Mouse (Mus musculus) monocyte, adult 2 months (primary cell): Measurements from ENCODE around the gene Dusp12.

Experiments used
- DNase-seq, 2 experiments: peaks; one replicate each; pipeline ENCODE4 v3.0.0; 2022; ENCODE audit warnings: low spot score in 2 of 2, low read depth in 1 of 2

The Dusp12 gene

DNA sequence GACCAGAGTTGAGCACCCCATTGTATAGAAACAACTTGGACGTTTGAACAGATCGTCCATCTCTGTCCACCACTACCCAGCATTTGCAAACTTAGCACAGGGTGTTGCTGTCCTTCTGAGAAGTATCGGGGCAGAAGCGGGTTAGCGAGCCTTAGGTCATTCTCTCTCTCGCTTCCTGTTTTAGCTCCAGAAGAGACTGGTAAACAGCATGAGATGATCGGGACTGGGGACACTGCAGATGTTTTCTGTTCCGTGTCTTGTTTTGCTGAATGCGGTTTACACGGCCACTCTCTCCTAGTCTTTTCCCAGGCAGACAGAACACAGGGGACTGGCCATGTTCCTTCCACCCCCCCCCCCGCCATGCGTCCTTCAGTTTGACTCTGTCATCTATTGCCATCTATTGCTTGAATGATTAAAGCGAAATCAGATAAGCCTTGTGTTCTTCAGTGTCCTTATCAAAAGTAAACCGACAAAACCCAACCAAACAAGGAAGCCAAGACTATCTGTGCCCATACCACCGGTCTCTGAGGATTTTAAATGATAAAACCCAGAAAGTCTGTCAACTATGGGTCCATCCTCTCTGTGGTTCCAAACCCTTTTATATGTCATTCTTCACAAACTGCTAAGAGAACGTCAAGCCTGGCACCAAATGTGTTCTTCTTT is 13.2 kb upstream of the Dusp12 start:
- DNase-seq: no peak

DNA sequence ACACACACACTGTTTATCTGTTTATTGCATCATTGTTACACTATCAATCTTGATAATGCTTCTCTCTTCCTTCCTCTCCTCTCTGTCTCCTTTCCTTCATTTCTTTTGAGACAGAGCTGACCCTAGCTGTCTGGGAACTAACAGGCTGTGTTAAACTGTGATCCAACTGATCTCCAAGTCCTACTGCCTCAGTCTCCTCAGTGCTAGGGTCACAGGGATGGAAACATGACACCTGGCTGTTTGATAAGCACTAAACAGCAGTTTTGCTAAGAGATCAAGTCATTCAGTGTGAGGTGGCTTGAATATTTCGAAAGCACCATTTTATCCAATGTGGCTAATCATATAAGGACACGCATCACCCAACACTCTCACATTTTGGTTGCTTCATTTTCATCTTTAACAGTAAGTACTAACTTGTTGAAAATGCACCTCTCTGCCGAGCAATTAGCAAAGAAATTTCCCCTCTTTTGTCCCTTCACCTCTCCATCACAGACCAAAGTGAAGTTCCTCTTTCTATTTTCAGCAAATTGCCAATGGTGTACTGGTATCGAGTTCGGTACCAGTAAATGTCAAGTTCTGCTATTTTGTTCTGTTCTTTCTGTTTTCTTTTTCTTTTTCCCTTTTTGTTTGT is 11.4 kb upstream of the Dusp12 start:
- no peak for DNase-seq

DNA sequence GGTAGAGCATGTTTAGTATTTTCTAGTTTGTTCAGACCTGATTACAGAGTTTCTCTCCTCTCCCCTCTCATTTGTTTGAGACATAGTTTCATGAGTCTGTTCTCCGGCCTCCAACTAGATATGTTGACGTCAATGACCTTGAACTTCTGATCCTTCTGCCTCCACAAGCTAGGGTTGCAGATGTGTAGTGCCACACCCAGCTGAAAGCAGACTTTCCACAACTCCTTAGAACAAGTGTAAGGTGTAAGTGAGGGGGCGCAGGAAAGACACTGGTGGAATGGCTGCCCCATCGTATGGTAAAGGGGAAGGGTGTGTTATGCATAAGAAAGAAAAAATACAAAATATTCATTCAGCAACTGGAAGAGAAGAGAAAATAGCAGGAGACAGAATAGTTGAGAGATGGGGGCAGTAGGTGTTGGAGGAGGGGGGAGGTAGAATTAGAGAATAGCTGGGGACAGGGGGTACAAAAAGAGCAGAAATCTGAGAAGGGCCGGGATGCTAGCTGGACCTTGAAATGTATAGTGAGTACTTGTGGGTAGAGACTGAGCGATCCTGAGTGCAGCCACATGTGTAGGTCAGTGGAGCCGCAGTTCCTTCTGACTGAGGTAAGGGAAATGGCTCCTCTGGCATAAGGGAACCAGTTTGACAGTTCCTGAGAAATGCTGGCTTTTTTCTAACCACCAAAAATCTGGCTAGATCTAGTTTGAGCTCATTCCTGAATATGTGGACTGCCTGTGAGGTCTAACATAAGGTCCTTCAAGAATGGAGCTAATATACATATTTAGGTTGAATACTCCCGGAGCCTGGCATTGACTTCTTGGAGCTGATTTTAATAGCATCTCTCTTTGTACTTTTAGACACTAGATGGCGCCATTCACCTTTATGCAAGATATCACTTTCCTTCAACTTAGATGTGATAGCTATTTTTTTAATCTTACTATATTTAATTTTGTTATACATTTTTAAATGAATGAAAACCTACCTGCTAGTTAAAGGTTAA is 9.6 kb upstream of the Dusp12 start:
- no peak for DNase-seq

DNA sequence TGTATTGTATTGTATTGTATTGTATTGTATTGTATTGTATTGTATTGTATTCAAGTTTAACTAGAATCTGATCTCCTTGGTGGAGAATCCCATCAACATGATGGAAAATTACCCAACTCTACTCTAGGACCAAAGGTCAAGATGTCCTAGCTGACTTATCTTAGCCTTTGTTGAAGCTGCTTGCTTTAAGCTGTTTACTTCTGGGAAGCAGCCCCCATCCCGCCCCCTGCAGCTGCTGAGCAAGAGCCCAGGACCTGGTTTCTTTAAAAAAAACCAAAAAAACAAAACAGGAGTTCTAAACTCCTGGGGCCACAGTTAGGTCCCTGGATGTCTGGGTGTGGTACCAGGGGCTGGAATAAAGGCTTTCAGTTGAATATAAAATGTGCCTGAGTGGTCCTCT is 6.9 kb upstream of the Dusp12 start:
- DNase-seq: no peak

DNA sequence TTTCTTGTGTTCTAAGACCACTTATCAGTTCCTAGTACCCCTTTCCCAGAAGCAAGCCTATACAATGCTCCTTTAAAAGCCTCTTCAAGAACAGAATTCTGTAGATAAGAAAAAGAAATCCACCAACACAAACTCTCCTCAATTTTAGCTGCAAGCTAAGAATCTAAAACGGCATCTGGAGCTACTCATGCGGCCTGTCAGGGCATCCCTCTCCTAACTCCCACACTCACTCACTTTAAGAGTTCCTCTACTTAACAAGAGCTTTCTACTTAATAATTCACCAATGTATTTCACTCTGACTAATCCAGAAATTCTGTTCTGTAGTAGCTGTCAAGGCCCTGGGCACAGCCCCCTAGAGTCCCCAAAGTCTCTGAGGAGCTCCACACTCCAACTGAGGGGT is 6.3 kb upstream of the Dusp12 start:
- no peak for DNase-seq

DNA sequence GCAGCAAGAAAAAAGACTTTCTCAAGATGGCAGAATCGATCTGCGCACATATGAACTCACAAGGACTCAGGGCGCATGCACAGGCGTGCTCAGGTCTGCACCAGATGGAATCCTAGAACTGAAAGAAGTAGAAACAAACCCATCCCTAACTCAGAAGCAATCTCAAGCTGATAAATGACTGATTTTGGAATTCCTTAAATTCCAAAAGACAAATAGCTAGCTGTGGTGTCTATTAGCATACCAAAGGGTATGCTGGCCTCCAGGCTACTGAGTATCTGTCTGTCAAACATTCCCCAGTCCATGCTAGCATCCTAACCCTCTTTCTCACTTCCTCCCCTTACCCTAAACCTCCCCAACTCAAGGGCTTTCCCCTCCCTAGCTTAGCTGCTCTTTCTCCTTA is 4.0 kb upstream of the Dusp12 start:
- no peak for DNase-seq

DNA sequence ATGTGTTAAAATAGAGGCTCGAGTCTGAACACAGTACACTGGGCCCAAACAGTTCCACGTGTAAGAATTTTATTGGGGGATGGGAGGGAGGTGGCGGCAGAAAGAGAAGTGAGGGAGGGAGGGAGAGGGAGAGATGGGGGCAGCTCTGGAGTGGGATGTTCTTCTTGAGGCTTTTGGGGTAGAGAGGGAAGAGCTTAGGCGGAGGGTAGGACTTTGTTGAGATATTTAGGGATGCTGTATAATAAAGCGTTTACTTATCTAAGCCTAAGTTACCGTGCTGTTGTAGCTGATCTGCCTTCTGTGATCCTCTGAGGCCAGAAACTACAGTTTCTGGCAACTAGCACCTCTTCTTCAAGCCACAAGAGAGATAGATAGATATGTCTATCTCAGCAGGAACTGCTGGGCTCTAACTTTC is 711 bp upstream of the Dusp12 start:
- no peak for DNase-seq

DNA sequence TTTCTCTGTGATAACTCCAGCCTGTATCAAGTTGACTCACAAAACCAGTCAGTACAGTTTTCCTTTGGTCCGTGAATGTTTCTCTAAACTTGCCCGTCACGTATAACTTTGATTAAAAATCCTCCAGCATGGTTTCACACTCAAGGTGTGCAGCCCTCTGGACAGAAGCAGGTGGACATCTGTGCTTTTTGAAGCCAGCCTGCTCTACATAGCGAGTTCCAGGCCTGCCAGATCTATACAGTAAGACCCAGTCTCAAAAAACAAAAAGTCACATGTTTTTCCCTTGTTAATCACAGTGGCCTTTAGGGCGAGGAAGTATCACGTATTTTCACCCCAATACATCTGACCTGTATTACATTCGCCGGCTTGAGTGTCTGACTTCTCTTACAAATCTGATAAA is 950 bp downstream of the Dusp12 start:
- DNase-seq: no peak

DNA sequence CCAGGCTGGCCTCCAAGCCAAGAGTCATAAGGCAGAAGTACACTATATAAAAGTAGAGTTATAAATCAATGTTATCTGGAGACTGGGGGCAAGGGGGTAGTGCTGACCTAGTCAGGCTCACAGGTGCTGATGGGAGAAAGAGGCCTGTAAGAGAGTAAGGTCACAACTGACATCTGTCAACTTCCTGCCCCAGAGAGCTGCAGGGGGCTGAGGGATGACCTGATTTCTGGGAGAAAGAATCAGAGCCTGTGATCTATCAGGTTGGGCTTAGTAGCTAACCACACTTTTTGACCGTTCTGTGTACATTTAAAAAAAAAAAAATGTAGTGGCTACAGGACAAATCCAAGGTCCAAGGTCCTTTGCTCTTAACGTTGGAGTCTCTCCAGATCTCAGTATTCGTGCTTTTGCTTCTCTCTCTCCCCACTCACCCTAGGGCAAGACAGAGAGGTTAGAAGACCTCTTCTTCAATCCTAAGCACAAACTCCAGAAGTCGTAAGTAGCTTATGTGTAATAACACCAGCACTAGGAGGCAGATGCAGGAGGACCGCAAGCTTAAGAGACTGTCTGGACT is 2.3 kb downstream of the Dusp12 start:
- no peak for DNase-seq

DNA sequence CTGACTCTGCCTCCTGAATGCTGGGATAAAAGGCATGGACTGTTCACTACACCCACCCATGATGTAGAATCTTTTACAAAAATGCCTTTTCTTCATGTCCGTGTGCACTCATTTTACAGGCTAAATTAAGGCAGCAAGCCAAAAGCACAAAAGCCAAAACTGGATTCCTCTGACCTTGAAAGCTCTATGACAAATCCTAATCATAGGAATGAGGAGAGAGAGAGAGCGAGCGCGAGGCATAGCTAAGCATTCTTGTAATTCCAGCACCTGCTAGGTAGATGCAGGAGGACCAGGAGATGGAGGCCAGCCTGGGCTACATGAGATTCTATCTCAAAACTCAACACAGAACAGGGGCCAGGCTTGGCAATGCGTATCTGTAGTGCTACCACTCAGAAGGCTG is 8.4 kb downstream of the Dusp12 start:
- no peak for DNase-seq

DNA sequence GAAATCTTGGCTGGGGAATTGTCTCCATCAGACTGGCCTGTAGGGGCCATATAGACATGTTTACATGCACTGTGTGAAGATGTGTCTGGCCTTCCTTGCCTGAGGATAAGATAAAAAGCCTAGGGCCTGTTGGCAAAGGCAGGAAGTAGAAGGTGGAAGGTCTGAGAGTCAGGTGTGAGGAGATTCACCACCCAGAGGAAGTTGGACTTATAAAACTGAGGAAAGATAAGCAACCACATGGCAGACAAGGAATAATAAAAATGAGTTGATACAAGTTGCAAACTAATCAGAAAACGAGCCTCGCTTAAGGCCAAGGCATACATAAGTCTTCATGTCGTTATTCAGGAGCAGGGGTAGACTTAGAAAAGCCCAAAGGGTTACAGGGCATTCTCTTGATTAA is 9.7 kb downstream of the Dusp12 start:
- DNase-seq: no peak

DNA sequence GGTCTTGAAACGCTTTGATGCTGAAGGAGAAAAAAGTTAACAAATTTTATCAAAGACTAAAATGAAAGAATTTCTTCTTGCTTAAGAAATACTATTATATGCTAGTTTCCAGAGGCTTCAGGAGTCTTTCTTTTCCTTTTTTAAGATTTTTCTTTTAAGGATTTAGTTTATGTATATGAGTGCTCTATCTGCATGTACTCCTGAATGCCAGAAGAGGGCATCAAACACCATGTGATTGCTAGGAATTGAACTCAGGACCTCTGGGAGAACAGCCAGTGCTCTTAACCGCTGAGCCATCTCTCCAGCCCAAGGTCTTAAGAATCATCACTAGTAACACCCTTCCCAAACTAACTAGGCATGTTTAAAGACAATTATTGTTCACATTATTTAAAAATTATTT is 13.4 kb downstream of the Dusp12 start:
- DNase-seq: no peak

DNA sequence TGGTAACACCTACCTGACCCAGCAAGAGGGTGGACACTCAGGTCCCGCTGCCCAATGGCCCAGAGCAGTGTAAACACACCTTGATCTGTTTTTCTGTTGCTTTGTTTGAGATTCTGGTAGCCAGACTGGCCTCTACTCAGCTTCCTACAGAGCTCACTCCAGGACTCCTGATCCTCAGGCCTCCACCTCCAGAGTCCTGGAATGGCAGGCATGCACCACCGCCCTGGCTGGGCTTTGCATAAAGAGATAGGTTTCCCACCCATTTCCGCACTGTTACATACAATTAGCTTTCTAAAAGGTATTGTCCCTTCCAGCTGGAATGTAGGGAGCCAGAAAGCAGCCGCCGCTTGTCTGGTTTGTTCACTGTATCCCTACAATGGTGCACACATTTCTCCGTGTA is 13.9 kb downstream of the Dusp12 start:
- no peak for DNase-seq

DNA sequence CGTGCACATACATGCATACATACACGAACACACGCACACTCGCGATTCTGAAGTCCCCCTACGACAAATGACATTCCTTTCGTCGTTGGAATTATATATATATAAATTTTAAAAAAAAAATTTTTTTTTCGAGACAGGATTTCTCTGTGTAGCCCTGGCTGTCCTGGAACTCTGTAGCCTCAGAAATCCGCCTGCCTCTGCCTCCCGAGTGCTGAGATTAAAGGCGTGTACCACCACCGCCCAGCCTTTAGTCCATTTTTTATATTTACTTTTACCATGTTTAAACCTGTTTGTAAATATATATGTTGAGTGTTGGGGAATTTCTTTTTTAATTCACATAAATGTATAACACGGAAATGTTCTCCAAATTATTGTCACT is 16.4 kb downstream of the Dusp12 start:
- DNase-seq: no peak

DNA sequence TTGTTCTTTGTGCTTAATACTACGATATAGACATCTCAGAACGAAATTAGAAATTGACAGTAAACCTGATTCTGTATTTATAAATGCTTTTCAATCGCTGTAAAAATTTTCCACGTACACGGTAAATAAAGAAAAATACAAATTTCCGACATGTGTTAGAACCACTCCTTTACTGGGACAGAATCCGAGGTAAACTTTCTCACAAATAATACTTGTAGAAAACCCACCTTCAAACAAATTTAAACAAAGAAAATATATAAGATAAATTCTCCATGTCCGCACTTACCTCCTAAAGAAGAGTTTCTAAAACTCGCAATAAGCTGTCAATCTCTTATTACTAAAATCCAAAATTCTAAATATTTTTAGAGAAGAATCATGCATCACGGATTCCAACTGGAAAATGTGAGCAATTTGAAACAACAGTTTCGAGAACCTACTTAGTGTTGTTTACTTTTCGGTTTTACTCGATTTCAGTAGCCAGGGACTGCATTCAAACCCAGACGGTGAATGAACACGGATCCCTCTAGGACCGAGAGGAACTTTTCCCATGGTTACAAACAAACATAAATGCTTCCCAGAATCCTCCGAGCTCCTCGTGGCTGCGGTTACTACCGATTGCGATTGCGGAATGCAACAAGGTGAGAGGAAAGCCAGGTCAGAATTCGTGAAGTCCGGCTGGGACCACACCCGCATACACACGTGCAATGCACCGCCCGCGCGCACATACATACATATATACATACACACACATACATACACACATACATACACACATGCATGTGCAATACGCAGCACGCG is 17.0 kb downstream of the Dusp12 start:
- peak; percentile 18 to 23 for DNase-seq

DNA sequence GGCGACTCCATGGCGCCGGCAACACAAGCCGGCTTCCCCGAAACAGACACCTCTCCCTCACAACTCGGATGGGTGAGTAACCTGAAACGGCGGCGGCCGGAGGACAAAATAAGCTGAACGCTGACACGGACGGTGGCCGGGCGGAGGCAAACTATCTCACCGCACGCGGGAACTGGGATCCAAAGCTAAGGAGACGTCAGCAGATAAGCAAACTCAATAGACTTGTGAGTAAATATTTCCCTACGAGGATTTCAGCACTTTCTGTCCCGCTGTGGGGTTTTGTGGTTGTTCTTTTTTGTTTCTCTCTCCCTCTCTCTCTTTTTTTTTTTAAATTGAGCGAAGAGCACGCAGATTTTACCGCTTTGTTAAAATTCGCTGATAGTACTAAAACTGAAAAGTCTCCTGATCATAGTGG is 17.6 kb downstream of the Dusp12 start, which contains the start of gene Atf6:
Atf6 (minus strand) TSS at position 81 of the 415 bp plus-strand sequence.
- peak; percentile 94 to 95 for DNase-seq

DNA sequence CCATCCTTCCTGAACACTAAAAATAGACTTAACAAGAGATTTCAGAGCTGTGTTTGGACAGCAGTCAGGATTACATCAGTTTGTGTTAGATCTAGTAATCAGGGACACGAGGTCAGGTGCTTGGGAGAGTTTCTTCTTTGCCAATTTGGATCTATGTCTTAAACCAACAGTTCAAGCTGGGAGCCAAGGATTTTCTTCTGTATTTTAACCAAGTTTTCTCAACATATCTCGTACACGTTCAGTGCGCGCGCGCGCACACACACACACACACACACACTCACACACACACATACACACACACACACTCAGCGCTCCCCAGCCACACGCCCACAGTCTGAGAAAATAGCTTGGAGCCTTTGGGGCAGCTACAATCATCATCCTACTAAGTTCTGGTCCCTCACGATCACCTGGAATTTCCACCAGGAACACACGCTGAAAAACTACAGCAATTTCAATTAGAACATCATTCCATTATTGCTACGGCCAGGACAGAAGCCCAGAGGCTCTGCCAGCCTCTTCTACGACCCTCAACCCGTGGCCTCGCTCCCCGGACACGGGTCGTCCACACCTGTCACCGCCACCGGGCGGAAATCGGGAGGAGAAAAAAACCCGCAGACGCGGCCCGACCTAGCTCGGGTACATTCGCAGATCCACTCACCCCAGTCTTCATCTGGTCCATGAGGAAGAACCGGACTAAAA is 18.2 kb downstream of the Dusp12 start:
- no peak for DNase-seq

DNA sequence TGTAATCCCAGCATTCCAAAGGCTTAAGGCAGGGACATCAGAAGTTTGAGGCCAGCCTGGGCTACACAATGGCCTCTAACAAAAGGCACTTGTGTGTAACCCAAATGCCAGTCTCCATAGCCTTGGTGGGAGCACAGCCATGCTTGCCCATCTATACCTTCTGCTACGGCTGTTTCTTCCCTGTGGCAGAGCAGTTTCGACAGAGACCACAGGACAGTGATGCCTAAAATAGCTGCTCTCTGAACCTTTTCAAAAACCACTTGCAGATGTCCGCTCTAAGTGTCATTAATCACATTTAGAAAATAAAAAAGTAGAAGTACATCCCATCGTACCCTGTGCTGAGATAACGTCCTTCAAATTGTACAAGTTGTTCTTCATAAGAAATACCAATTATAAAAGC is 19.9 kb downstream of the Dusp12 start:
- no peak for DNase-seq

DNA sequence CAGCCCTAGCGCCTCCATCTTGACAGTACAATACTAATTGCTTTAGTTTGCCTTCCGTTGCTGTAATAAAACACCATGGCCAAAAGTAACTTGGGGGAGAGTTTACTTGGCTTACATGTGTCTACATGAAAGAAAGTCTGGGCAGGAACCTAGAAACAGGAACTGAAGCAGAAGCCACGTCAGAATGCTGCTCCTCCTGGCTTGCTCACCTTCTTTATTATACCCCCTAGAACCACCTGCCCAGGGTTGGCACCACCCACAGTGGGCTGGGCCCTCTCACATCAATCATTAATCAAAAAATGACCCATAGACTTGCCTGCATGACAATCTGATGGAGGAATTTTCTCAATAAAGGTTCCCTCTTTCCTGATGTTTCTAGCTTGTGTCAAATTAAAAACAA is 20.6 kb downstream of the Dusp12 start:
- DNase-seq: no peak

DNA sequence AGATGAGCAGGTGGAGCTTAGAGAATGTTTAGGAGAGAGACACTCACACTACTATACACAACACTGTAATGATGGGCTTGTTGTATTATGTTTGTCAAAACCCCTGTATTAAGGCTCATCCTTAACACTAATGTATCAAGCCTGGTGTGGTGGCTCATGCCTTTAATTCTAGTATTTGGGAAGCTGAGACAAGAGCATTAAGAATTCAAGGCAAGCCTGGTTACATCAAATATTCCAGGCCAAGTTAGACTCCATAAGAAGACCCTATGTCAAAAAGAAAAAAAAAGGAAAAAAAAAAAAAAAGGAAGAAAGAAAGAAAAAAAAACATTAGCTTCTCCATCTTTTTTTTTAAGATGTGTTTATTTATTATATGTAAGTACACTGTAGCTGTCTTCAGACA is 21.1 kb downstream of the Dusp12 start:
- DNase-seq: no peak
